Mouse (Mus musculus) embryonic facial prominence, embryonic 10.5 days (tissue): ENCODE results near the gene Myl7. TPM values are rescaled to one million over a fixed set of nuclear protein-coding genes. Genes with fewer than 3 reads are reported as not detected.
"Not testable (repeated sequence)": the region's sequence is repeated elsewhere in the genome, so short reads cannot be mapped to it uniquely, and the experiment has no call there.

Experiments
- DNase-seq: peaks from one replicate; pipeline ENCODE4 v3.0.0-alpha.2; 2017; ENCODE audit warnings: low spot score
- H3K27ac ChIP-seq: fragments of 300-500 bp; sonication (generic); replicated peaks from 2 replicates; pipeline ENCODE4 v1.5.1; 2016; ENCODE audit warnings: mild to moderate bottlenecking
- H3K27me3 ChIP-seq: fragments of 300-500 bp; sonication (generic); replicated peaks from 2 replicates; pipeline ENCODE4 v1.6.1; 2016; ENCODE audit warnings: low read depth, mild to moderate bottlenecking; ENCODE audit not compliant: poor library complexity, severe bottlenecking
- H3K36me3 ChIP-seq: fragments of 300-500 bp; sonication (generic); replicated peaks from 2 replicates; pipeline ENCODE4 v1.6.1; 2016; ENCODE audit warnings: mild to moderate bottlenecking, moderate library complexity
- H3K4me1 ChIP-seq: fragments of 300-500 bp; sonication (generic); 2 replicates; pipeline ENCODE4 v1.6.1; 2016
- H3K4me3 ChIP-seq: fragments of 300-500 bp; sonication (generic); 2 replicates; pipeline ENCODE4 v1.5.1; 2016; ENCODE audit warnings: mild to moderate bottlenecking, moderate library complexity
- H3K9me3 ChIP-seq: fragments of 300-500 bp; sonication (generic); 2 replicates; pipeline ENCODE4 v1.6.1; 2016; ENCODE audit warnings: mild to moderate bottlenecking
- WGBS: fragments of 180-500 bp; shearing (Covaris S2); methylation state at CpG from one replicate; pipeline ENCODE4 v1.1.7; 2016; 5-methylcytosine and 5-hydroxymethylcytosine counted together
- polyA plus RNA-seq: library from polyadenylated mRNA; unstranded; fragments of >200 nt; fragmentation: Nextera tagmentation; extraction: Ambion mirVana; gene quantifications from 2 replicates; pipeline ENCODE4 v1.2.1, GENCODE M21; 2016

Myl7 gene
- 5.4 and 23.9 TPM in 2 replicates for polyA plus RNA-seq

GRCm38 (mm10) chr11:5898531-5898930 lies at the start of gene Myl7:
Myl7 (minus strand) TSS chr11:5898782.
- H3K4me1 ChIP-seq: peaks cover 51% of the 10 kb centered on the region
- H3K27ac ChIP-seq: peak within 1 kb of the TSS; percentile 79
- peaks cover 83% of the 10 kb centered on the region for H3K27me3 ChIP-seq

GRCm38 (mm10) chr11:5947796-5948195 lies 49.2 kb upstream of the Myl7 start:
- peak overlapping the region; percentile 77 for H3K27ac ChIP-seq
- no peak for DNase-seq
- 62% methylated on average over 4 of the region's 4 CpGs for WGBS
- H3K9me3 ChIP-seq: no peaks in the 10 kb centered on the region
- H3K4me3 ChIP-seq: no peak overlapping the region; the same call in 1 of the 2 replicates
- H3K27me3 ChIP-seq: no peaks in the 10 kb centered on the region
- no peaks in the 10 kb centered on the region for H3K36me3 ChIP-seq
- peaks cover 33% of the 10 kb centered on the region for H3K4me1 ChIP-seq

More at GRCm38 (mm10) chr11:5898531-5898930, at the start of gene Myl7:
- Histone ChIP-seq H3K9me3 (no peaks in the 10 kb centered on the region), H3K4me3 (peak within 1 kb of the TSS; percentile 39), H3K36me3 (no peaks in the 10 kb centered on the region)
- DNase-seq: no peak
- 62% methylated on average over 5 of the region's 5 CpGs for WGBS

- Histone ChIP-seq H3K4me1 (peaks cover 32% of the 10 kb centered on the region), H3K36me3 (no peaks in the 10 kb centered on the region), H3K9me3 (no peaks in the 10 kb centered on the region), H3K27me3 (no peaks in the 10 kb centered on the region), H3K27ac (no peak overlapping the region), H3K4me3 (no peak overlapping the region)
- WGBS: 84% methylated on average over 2 of the region's 2 CpGs
- DNase-seq: no peak
Observed at GRCm38 (mm10) chr11:5945096-5945495, 46.5 kb upstream of the Myl7 start.

GRCm38 (mm10) chr11:5942966-5943365 lies 44.4 kb upstream of the Myl7 start:
- peaks cover 11% of the 10 kb centered on the region for H3K4me1 ChIP-seq
- no peaks in the 10 kb centered on the region for H3K27me3 ChIP-seq
- WGBS: 62% methylated on average over 6 of the region's 6 CpGs
- no peak for DNase-seq
- no peaks in the 10 kb centered on the region for H3K36me3 ChIP-seq
- no peak overlapping the region for H3K4me3 ChIP-seq
- H3K27ac ChIP-seq: no peak overlapping the region
- no peaks in the 10 kb centered on the region for H3K9me3 ChIP-seq

- H3K9me3 ChIP-seq: peaks cover 14% of the 10 kb centered on the region; the same call in 1 of the 2 replicates
- not testable (repeated sequence) for H3K27ac ChIP-seq, H3K27me3 ChIP-seq, H3K36me3 ChIP-seq, H3K4me1 ChIP-seq, H3K4me3 ChIP-seq, DNase-seq
- WGBS: 94% methylated on average over 11 of the region's 11 CpGs
Observed at GRCm38 (mm10) chr11:5934531-5934930, 35.9 kb upstream of the Myl7 start.

- H3K9me3 ChIP-seq: peaks cover 17% of the 10 kb centered on the region; the same call in 1 of the 2 replicates
- not testable (repeated sequence) for H3K4me3 ChIP-seq, H3K36me3 ChIP-seq, H3K4me1 ChIP-seq, H3K27me3 ChIP-seq, H3K27ac ChIP-seq
- 87% methylated on average over 6 of the region's 6 CpGs for WGBS
- DNase-seq: peak; percentile 23
Observed at GRCm38 (mm10) chr11:5931947-5932346, 33.4 kb upstream of the Myl7 start.

GRCm38 (mm10) chr11:5930578-5930977 lies 32.0 kb upstream of the Myl7 start:
- no peak for DNase-seq
- 58% methylated on average over 1 of the region's 1 CpGs for WGBS
- no peaks in the 10 kb centered on the region for H3K36me3 ChIP-seq

GRCm38 (mm10) chr11:5926696-5927220 lies 28.2 kb upstream of the Myl7 start:
- DNase-seq: no peak
- Histone ChIP-seq H3K4me1 (no peaks in the 10 kb centered on the region), H3K27me3 (no peaks in the 10 kb centered on the region), H3K4me3 (no peak overlapping the region), H3K27ac (no peak overlapping the region), H3K36me3 (no peaks in the 10 kb centered on the region), H3K9me3 (0 out of 2 replicates have a peak, but pooled peaks cover 7% of the 10 kb centered on the region)
- whole genome bisulfite sequencing: 85% methylated on average over 3 of the region's 3 CpGs

More at GRCm38 (mm10) chr11:5930578-5930977, 32.0 kb upstream of the Myl7 start:
- Histone ChIP-seq H3K27me3 (no peaks in the 10 kb centered on the region), H3K4me1 (no peaks in the 10 kb centered on the region), H3K4me3 (no peak overlapping the region), H3K9me3 (peaks cover 17% of the 10 kb centered on the region; the same call in 1 of the 2 replicates), H3K27ac (no peak overlapping the region)

GRCm38 (mm10) chr11:5924699-5925098 lies 26.1 kb upstream of the Myl7 start:
- DNase-seq: no peak
- H3K4me3 ChIP-seq: no peak overlapping the region
- 0 out of 2 replicates have a peak, but pooled peaks cover 3% of the 10 kb centered on the region for H3K9me3 ChIP-seq
- 57% methylated on average over 8 of the region's 8 CpGs for WGBS
- no peak overlapping the region for H3K27ac ChIP-seq
- peaks cover 6% of the 10 kb centered on the region; the same call in 1 of the 2 replicates for H3K4me1 ChIP-seq
- no peaks in the 10 kb centered on the region for H3K27me3 ChIP-seq
- H3K36me3 ChIP-seq: no peaks in the 10 kb centered on the region

- peak; percentile 26 for DNase-seq
- Histone ChIP-seq H3K36me3 (no peaks in the 10 kb centered on the region), H3K9me3 (no peaks in the 10 kb centered on the region), H3K4me3 (no peak overlapping the region), H3K4me1 (peaks cover 6% of the 10 kb centered on the region; the same call in 1 of the 2 replicates), H3K27ac (no peak overlapping the region), H3K27me3 (no peaks in the 10 kb centered on the region)
- 31% methylated on average over 17 of the region's 17 CpGs for WGBS
Observed at GRCm38 (mm10) chr11:5920323-5920960, 21.9 kb upstream of the Myl7 start.

GRCm38 (mm10) chr11:5919606-5920005 lies 21.0 kb upstream of the Myl7 start:
- WGBS: 95% methylated on average over 4 of the region's 4 CpGs
- no peak for DNase-seq
- H3K4me3 ChIP-seq: no peak overlapping the region
- no peak overlapping the region for H3K27ac ChIP-seq
- H3K4me1 ChIP-seq: peaks cover 6% of the 10 kb centered on the region; the same call in 1 of the 2 replicates
- H3K9me3 ChIP-seq: no peaks in the 10 kb centered on the region
- no peaks in the 10 kb centered on the region for H3K36me3 ChIP-seq
- peaks cover 4% of the 10 kb centered on the region; the same call in 1 of the 2 replicates for H3K27me3 ChIP-seq

GRCm38 (mm10) chr11:5918111-5918510 lies 19.5 kb upstream of the Myl7 start:
- Histone ChIP-seq H3K36me3 (no peaks in the 10 kb centered on the region), H3K4me1 (peaks cover 6% of the 10 kb centered on the region; the same call in 1 of the 2 replicates), H3K9me3 (no peaks in the 10 kb centered on the region), H3K27ac (no peak overlapping the region), H3K27me3 (peaks cover 8% of the 10 kb centered on the region; the same call in 1 of the 2 replicates), H3K4me3 (no peak overlapping the region)
- no peak for DNase-seq
- 72% methylated on average over 2 of the region's 2 CpGs for WGBS

GRCm38 (mm10) chr11:5916178-5916548 lies 17.6 kb upstream of the Myl7 start:
- H3K4me1 ChIP-seq: peaks cover 6% of the 10 kb centered on the region; the same call in 1 of the 2 replicates
- no peaks in the 10 kb centered on the region for H3K36me3 ChIP-seq
- DNase-seq: no peak
- H3K4me3 ChIP-seq: no peak overlapping the region
- WGBS: 75% methylated on average over 8 of the region's 8 CpGs
- peaks cover 8% of the 10 kb centered on the region; the same call in 1 of the 2 replicates for H3K27me3 ChIP-seq
- H3K9me3 ChIP-seq: no peaks in the 10 kb centered on the region
- no peak overlapping the region for H3K27ac ChIP-seq
